Mouse (Mus musculus) heart, postnatal 25 days (tissue): ENCODE measurements around the gene M6pr. TPM values are rescaled to one million over a fixed set of nuclear protein-coding genes. Genes with fewer than 3 reads are reported as not detected.

Source experiments
- DNase-seq: peaks from one replicate; pipeline ENCODE4 v3.0.0; 2022; ENCODE audit warnings: low spot score
- intact Hi-C: fragments of 180-260 bp; cut with DNase I; formaldehyde crosslinking; loops from one replicate; pipeline ENCODE4 v1.15.1; 2025
- total RNA-seq, 2 experiments: library from RNA; stranded (reverse); gene quantifications; 2 replicates each; pipeline ENCODE4 v1.2.3; 2021

Gene M6pr
- total RNA-seq, 2 experiments from 2014 or later, result 36.4 to 41.4 TPM

DNA sequence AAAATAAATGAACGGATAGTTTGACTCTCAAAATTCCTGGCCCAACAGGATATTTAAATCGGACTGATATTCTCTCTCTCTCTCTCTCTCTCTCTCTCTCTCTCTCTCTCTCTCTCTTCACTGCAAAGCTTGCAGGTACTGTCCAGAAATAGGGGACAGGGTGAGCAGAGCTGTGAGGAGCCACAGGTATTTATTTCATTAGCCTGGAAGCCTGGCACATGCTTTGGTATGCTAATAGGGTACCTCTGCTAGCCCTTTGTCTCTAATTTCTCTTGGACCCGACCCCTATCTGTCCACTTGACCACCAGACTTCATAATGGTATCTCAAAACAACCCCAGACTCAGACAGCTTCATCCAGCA lies 11.6 kb upstream of the M6pr start:
- DNase-seq, result no peak
- intact Hi-C loops, result no loop called here

DNA sequence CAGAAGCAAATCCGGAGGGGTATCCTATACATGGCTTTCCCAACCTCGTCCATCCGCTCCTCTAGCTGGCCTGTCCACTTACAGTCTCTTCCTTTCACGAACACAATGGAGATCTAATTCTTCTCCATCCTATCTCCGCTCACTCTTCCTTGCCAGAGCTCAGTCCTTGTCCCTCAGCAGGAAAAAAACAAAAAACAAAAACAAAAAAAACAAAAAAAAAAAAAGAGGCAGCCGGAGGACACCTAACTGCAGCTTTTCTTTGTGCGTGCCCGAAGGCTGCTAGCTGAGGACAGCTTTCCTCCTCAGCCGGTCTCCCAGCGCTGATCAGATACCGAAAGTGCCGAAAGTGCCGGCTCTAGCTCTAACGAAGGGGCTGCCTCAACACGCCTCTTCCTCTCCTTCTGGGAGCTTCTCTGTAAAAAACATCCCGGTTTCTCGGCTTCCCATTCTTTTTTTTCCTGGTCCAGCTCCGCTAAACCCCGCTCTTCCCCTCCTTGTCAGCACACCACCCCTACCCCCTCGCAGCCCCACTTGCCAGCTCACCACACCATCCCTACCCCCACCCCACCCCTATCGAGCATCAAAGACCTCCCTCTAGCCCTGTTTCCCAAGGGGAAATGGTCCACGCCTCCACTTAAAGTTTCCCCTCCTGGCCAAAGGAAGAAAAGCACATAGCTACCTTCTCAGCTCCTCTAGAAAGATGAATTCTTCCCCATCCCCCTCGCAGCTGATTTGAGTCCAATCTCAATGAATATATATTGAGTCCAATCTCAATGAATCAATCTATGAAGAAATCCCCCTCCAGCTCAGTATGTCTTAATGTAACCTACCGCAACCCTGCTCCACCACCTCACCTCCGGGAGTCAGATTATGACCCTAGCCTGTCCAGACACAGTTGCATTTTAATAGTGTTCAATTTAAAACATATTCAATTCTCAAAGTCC lies 11.0 kb upstream of the M6pr start:
- intact Hi-C loops, result no loop called here
- DNase-seq, result no peak

DNA sequence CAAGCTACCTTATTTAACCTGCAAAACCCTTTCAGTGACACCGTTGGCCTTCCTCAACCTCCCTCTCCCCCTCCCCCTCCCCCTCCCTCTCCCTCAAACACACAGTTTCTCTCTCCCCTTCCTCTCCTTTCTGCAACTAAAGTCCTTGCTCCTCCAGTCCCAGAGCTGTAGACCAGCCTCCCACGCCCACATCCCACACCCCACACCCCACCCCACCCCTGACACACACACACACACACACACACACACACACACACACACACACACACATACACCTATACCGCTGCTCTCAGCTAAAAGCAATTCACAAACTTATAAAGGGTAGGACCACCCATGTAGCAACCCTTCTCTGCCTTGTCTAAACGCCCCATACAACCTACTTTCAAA lies 10.3 kb upstream of the M6pr start:
- DNase-seq, result no peak
- intact Hi-C loops, result no loop called here

DNA sequence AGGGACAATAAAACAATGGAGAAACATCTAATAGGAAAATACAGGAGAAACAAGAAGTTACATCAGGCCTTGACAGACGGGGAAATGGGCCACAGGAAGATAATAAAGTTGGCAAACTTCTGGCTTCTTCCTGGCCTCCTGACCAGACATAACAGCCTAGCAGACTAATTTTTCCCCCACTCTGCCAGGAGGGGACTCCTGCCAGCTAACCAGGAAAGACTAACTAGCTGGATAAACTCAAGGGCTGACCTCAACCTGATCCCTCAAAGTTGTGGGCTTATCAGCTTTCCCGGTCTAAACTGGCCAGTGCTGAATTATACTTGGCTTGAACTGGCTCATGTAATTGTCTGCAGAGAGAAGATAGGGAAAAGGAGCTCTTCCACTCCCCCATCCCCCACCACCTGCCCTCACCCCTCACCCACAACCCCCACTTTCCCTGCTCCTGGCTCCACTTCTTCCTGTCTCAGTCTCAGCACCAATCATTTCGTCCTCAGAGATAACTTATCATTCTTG lies 8.8 kb upstream of the M6pr start:
- intact Hi-C loops, result loop anchor here (5.0 kb wide), 1 partner anchor 502 kb away; no protein-coding TSS in a partner anchor
- no peak for DNase-seq

DNA sequence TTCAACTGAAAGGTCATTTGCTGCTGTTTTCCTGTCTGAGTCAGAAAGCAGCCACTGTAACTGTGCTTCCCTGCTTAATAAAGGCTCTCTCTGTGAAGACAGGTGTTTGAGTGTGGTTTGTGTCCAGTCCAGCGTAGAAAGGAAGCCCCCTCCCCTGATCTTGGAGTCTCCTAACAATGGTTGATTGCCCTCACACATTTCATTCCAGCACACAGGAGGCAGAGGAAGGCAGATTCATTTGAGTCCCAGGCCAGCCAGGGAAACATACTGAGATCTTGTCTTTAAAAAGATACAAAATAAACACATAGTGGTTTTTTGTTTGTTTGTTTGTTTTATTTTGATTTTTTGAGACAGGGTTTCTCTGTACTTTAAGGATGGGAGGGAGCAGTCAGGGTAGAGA lies 6.4 kb upstream of the M6pr start:
- intact Hi-C loops, result loop anchor here (5.0 kb wide), 1 partner anchor 505 kb away; no protein-coding TSS in a partner anchor
- no peak for DNase-seq

DNA sequence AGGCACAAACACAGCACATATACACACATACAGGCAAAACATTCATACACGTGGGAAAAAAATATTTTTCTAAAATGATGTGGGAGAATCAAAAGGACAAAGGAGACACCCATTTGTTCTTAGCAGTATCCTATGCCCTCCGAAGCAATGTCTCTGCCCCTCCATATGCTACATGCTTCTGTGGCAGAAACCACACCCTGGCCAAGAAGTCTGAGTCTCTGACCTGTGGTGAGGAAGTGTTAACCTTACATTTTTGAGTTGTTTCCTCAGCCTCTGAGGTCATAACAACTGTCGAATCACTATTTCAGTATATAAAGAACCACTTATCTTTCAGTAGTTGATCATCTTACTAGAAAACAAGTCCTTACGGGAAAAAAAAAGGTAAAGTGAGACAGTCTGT lies 5.9 kb upstream of the M6pr start:
- no peak for DNase-seq
- intact Hi-C loops, result loop anchor here (5.0 kb wide), 1 partner anchor 505 kb away; no protein-coding TSS in a partner anchor

DNA sequence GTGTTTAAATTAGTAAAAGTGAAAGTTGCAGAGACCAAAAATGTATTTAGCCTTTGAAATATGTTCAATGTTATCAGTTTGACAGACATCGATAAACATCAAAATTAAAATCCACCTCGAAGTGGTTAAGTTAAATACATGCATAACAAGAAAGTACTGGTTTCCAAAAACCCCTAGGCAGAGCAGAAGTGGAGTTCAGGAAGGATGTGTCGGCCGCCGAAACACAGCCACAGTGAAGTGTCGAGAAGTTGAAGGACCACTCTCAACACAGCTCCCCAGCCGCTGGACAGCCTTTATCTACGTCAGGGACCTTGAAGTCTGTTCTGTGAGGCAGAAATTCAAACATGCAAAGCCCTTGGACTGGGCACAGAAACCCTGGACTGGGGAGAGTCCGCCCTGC lies 5.0 kb upstream of the M6pr start:
- DNase-seq, result no peak
- intact Hi-C loops, result loop anchor here (5.0 kb wide), 1 partner anchor 506 kb away; no protein-coding TSS in a partner anchor

DNA sequence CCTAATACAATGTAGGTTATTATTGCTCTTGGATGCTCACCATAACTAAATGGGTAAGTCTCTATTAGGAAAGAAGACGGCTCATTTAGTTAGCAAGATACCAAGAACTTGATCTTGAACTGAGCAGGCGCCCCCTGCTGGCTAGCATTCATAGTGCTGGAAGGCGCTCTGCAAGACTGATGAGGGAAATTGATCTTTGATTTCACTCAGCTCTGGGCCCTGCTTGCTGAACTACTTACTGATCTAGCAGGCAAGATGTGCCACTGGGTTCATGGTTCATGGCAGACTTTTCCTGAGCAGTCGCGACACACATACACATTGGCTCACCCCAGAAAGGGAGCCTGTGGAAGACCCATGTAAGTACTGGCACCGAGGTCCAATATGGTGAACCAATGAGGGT lies 4.2 kb upstream of the M6pr start:
- DNase-seq, result peak; percentile 14
- intact Hi-C loops, result loop anchor here (2.0 to 5.0 kb wide), 2 partner anchors 46 to 507 kb away; no protein-coding TSS in a partner anchor

DNA sequence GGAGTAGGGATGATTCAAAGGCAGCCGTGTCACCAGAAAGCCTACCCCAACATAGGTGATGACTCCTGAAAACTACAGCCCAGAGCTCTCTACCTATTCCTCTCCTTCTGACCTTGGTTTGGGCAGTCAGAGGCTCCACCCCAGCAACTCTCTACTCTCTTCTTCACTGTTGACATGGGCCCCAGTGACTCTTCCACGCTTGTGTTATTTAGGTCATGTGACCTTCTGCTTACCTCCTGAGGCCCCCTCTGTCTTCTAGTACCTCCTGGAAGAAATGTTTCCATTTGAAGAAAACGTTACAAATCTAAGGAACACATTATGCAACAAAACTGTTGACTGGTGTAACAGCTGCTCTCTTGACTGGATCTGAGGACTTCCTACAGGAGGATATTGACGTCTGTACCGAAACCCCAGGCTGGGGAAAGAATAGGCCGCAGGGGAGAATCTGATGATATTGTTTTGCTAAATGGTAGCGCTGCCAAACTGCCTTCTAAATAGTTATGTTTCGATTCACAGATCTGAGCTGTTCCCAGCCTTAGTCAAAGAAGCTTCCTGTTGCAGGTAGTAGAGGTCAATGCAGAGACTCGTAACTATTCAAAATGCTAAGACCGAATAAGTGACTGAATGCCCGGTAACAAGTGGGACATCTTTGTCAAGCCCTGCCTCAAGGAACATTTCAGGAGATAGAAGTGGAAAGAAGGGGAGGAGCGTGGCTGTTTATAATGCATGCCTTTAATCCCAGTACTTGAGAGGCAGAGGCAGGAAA lies 3.5 kb upstream of the M6pr start:
- no peak for DNase-seq
- intact Hi-C loops, result loop anchor here (2.0 to 5.0 kb wide), 4 partner anchors 46 to 743 kb away; no protein-coding TSS in a partner anchor

DNA sequence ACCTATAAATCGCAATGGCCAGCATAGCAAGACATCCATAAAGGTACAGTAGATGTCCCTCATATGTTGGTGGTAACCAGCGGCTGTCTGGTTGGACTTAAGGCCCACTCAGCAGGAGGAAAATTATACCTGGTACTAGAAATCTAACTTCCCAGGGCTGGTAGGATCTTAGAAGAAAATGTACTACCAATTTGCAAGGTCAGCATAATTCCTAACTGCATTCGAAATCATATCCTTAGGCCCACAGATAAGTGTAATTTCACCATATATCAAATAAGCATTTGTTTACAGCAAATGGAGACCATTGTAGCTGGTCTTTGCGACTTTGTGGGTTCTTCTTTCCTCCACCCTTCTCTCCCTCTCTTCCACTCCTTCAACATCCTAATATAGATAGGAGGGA lies 1.8 kb upstream of the M6pr start:
- no peak for DNase-seq
- intact Hi-C loops, result loop anchor here (5.0 kb wide), 2 partner anchors 86 to 744 kb away; no protein-coding TSS in a partner anchor

DNA sequence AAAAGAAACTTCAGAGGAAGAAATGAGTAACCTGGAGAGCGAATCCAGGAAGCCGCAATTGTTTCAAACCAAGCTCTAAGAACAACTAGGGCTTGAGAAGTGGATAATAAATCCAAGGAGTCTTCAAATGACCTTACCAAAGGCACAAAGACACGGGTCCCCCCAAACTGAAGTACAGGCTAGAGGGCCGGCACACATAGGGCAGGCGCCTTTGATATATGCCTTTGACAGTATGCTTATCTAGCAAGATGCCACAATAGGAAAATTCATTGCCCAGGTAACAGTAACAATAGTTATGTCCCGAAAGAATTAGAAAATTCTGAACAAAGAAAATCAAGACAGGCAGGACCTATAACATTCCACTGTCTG lies 400 bp upstream of the M6pr start:
- intact Hi-C loops, result loop anchor here (5.0 kb wide), 2 partner anchors 84 to 746 kb away; no protein-coding TSS in a partner anchor
- no peak for DNase-seq

DNA sequence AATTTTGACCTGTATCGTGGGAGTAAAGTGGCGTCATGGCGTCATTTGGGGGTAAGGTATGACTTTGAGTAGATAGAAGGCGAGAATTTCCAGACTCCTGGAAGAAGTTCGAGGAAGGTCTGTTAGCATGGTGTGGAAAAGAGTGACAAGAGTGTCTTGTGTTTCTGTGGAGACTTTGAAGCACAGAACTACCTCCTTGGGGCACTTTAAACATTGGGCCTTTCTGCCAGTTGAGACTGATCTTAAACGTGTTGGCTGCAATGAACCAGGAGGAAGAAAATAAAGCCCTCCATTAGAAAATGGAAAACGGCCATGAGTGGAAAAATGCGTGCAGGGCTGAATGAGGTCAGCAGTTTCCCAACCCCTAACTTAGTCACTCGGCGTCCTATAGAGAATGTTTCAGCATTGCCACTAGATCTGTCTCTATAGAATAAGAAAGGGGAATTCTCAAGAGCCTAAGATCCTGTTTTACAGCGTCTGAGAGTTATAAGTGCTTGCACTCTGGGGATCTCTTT lies 983 bp downstream of the M6pr start:
- no peak for DNase-seq
- intact Hi-C loops, result loop anchor here (1.0 to 5.0 kb wide), 3 partner anchors 31 to 747 kb away; partner anchors contain the start of gene Phc1

DNA sequence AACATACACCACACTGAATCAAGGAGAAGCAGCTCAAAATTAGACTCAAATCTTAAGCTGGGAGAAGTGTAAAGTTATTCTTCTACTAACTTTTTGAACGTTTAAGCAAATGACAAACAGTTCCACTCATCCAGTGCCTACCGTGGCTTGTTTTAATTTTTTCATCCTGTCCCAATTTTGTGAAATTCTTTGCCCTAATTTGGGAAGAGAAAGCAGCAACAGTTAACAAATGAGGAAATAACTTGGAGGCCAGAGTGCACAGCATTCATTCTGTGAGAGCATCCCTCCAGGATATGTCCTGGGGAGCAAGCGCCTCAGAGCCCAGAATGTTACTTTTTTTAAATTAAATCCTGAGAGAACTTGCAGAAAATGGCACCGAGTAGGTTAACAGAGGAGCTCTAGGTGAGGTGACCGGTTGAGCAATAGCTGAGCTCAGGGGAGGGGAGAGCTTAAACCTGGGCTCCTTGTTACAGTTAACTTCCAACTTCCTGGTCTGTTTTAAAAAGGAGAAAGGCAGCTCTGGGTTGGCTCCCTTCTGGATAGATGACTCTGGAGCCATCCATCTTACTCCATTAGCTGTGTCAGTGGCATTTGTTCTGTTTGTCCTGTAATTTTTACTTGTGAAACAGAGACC lies 1.8 kb downstream of the M6pr start:
- intact Hi-C loops, result no loop called here
- DNase-seq, result no peak

DNA sequence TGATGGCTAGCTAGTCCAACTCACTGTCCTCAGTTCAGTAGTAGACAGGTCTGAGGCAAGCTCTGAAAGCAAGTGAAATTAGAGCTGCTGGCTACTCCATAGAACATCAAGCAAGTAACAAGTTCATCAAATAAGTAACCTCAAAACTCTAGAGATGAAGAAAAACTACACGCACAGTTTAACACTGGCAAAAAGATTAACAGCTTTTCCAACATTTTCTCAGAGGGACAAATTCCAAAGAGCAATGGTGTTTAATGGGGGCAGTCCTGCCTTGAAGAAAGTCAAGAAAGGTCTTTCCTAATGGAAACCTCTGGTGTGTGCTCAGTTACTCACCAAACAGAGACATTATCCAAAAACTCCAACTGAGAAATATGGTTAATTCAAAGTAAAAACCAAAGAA lies 10.2 kb downstream of the M6pr start:
- intact Hi-C loops, result no loop called here
- DNase-seq, result no peak

DNA sequence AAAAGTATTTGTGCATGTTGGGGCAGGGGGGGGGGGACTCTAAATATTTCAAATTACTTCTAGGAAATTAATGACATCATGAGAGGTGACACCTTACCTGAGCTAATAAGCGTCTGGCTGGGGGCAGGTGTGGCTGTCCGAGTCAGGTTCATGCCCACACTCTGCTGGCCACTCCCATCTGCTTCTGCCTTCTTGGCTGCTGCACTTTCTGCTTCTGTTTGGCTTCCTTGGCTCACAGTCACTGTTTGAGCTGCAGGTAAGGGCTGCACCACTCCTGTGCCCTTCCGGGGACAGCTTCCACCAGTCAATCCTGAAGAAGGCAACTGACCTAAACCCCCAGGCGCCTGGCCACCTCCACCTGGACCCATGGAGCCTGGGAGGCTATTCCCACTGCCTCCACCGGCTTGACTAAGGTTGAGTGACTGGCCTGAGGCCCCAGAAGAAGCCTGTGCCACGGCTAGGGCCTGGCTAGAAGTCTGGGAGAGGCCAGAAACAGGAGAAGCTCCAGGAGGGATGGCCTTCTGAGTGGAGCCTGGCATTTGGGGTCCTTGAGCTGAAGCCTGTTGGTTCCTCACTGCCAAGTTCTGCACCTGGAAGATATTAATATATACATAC lies 16.9 kb downstream of the M6pr start:
- intact Hi-C loops, result no loop called here
- no peak for DNase-seq

DNA sequence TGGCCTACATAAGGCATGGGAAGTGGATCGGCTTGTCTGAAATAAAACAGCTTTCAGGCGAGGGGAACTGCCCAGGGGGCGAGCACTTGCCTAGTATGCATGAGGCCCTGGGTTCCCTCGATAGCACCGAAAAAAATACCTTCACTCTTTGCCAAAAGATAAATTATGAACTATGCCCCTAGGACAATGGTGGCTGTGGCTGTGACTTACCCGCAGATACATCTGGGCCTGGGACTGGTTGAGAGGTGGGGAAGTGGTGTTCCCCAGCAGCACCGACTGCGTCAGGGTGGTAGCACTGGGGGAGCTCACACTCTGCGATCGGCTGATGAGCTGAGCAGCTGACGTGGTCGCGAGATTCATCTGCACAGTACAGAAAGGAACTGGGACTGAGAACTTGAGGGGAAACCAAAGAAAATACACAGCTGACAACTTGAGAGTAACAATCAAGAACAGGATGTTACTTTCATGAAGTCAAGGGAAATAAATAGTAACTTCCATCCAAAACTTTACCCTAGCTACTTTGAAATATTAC lies 24.6 kb downstream of the M6pr start:
- no peak for DNase-seq
- intact Hi-C loops, result loop anchor here (10.0 kb wide), 1 partner anchor 482 kb away; the partner anchor contains the start of gene Foxj2

DNA sequence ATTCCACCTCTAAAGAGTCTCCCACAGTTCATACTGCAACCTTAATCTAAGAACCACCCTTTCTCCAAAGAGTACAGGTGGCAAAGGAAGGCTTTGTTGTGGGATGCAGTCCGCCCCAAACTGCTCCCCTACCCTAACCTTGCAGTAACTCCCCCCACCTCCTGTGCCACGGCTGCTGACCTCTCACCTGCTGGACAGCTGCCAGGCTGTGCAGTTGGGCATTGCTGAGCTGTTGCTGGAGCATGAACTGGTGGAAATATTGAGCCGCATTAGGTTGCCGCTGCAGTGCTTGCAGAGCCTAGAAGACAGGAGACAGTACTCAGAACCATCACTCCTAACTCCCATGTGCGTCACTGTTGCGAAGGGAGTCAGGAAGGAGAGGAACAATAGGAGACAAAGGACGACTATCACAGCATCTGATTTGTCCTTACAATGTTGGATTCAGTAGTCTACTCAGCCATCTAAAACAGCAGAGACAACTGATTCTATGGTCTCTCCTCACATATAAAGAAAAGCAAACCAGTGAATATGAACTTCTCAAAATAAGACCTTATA lies 26.3 kb downstream of the M6pr start:
- no peak for DNase-seq
- intact Hi-C loops, result loop anchor here (10.0 kb wide), 1 partner anchor 480 kb away; the partner anchor contains the start of gene Foxj2

DNA sequence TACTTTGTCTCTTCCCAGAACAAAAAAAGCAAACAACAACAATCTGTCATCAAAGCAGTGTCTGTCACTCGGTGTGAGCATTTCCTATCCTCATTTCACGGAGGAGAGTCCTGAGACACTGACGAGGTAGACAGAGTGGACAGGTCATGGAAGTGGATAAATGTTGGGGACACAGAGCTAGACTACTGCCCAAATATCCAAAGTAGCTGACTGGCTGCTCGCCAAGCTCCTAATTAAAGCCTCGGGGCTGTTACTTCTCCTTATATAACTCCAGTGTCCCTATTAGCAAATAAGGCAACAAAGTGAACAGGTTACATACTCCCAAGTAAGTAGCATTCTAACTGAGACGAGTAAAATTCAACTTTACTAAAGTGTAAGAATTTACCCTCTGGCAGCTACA lies 29.0 kb downstream of the M6pr start:
- no peak for DNase-seq

More for the DNA sequence above, 29.0 kb downstream of the M6pr start:
- intact Hi-C loops, result loop anchor here (10.0 kb wide), 1 partner anchor 477 kb away; the partner anchor contains the start of gene Foxj2
